Mouse (Mus musculus): ENCODE results near the gene Ndel1. TPM values are rescaled to one million over a fixed set of nuclear protein-coding genes. Genes with fewer than 3 reads are reported as not detected.
A peak's percentile ranks its signal among the peaks of the same experiment; 100 is the strongest.

The Ndel1 gene
- total and polyA plus RNA-seq, 3 experiments, result 31.1 to 46.9 (median 35.2) TPM

- no peak for TF ChIP-seq ZC3H11A (IDR thresholded peaks at IDR 0.05; ENCODE audit: low read depth, low read length)
- no peak for TF ChIP-seq CHD2 (IDR thresholded peaks at IDR 0.05; ENCODE audit: low read length)
- no peak for TF ChIP-seq ELF1 (IDR thresholded peaks at IDR 0.05; ENCODE audit: low read depth, low read length)
- TF ChIP-seq MAX (IDR thresholded peaks at IDR 0.05; ENCODE audit: low read length), result no peak
- TF ChIP-seq MAZ (IDR thresholded peaks at IDR 0.05; ENCODE audit: low read depth, low read length), result no peak
- TF ChIP-seq CHD1 (IDR thresholded peaks at IDR 0.05; ENCODE audit: low read depth, low read length), result peak; percentile 73; the same call in 1 of the 2 replicates
- TF ChIP-seq NELFE (IDR thresholded peaks at IDR 0.05; ENCODE audit: low read depth, low read length), result 0 out of 2 replicates have a peak, but pooled peaks have one; percentile 34
- no peak for TF ChIP-seq JUN (IDR thresholded peaks at IDR 0.05; ENCODE audit: insufficient read depth, low read depth, low read length)
- TF ChIP-seq USF2 (conservative IDR thresholded peaks at IDR 0.05; ENCODE audit: low read depth, low read length), result no peak
- no peak for TF ChIP-seq TBP (conservative IDR thresholded peaks at IDR 0.05; ENCODE audit: low read depth, low read length)
- no peak for TF ChIP-seq RAD21 (IDR thresholded peaks at IDR 0.05; ENCODE audit: low read depth, low read length)
- TF ChIP-seq HCFC1 (IDR thresholded peaks at IDR 0.05; ENCODE audit: low read depth, low read length), result peak; percentile 21; the same call in 1 of the 2 replicates
- no peak for TF ChIP-seq UBTF (IDR thresholded peaks at IDR 0.05; ENCODE audit: low read depth, low read length)
- no peak for TF ChIP-seq EP300 (IDR thresholded peaks at IDR 0.05; ENCODE audit: low read length)
- peak; percentile 48; the same call in 1 of the 2 replicates for TF ChIP-seq MXI1 (IDR thresholded peaks at IDR 0.05; ENCODE audit: low read depth, low read length)
- TF ChIP-seq POLR2AphosphoS2 (IDR thresholded peaks at IDR 0.05; ENCODE audit: low read depth, low read length), result 0 out of 2 replicates have a peak, but pooled peaks have one; percentile 43
These were observed 30.7 kb upstream of the Ndel1 start (continued) for GRCm38 (mm10) chr11:68902367-68902766.

- no peak for DNase-seq (ENCODE audit: extremely low read depth)
- Histone ChIP-seq H3K9me3 (replicated peaks; ENCODE audit: low read length) (peaks cover 5% of the 10 kb centered on the region), H3K9ac (ENCODE audit: insufficient read depth, low read depth) (peak overlapping the region; percentile 100), H3K36me3 (replicated peaks in 1 of 2; ENCODE audit: control insufficient read depth in 1 of 2, insufficient read depth in 1 of 2, low read length in 1 of 2) (peaks cover 36 to 47% of the 10 kb centered on the region in 2 experiments), H3K4me1 (ENCODE audit: control insufficient read depth in 1 of 2, insufficient read depth in 2 of 2) (peaks cover 5 to 28% of the 10 kb centered on the region in 2 experiments; a peak in 3 of 4 replicates), H3K4me2 (ENCODE audit: insufficient read depth, low read depth, poor library complexity, severe bottlenecking) (peak overlapping the region; percentile 80; the same call in 1 of the 2 replicates), H3K27me3 (replicated peaks) (peaks cover 18% of the 10 kb centered on the region), H3K4me3 (replicated peaks in 1 of 3; ENCODE audit: low read depth in 2 of 3, low read length in 2 of 3, poor library complexity in 1 of 3) (peak overlapping the region; percentile 71 to 92 (median 78)), H3K79me2 (replicated peaks; ENCODE audit: control insufficient read depth, extremely low read depth, insufficient read depth, poor library complexity, severe bottlenecking) (peaks cover 19% of the 10 kb centered on the region), H3K27ac (ENCODE audit: insufficient read depth, low read depth) (peak overlapping the region; percentile 32; the same call in 1 of the 2 replicates)
- peak; percentile 23; the same call in 1 of the 2 replicates for TF ChIP-seq SIN3A (IDR thresholded peaks at IDR 0.05; ENCODE audit: low read length)
- peak; percentile 71 for TF ChIP-seq POLR2AphosphoS2 (IDR thresholded peaks at IDR 0.05; ENCODE audit: low read depth, low read length)
- TF ChIP-seq TBP (conservative IDR thresholded peaks at IDR 0.05; ENCODE audit: low read depth, low read length), result no peak
- peak; percentile 86; the same call in 1 of the 2 replicates for TF ChIP-seq CHD1 (IDR thresholded peaks at IDR 0.05; ENCODE audit: low read depth, low read length)
- TF ChIP-seq ETS1 (conservative IDR thresholded peaks at IDR 0.05; ENCODE audit: low read depth, low read length), result no peak
- in situ Hi-C loops (cut with MboI; ENCODE audit: low pct_ligation_motif_present, low pct_unique_long_range_greater_than_20kb, low sequenced_read_pairs), result loop anchor here (5.0 kb wide), 1 partner anchor 70 kb away; no protein-coding TSS in a partner anchor
- dilution Hi-C loops (cut with MboI; ENCODE audit: extremely low pct_ligation_motif_present, extremely low pct_unique_long_range_greater_than_20kb, low sequenced_read_pairs), result no loop called here
These were observed 30.3 kb upstream of the Ndel1 start for GRCm38 (mm10) chr11:68902047-68902364.
